Mouse (Mus musculus): ENCODE results near the gene Scrt2.

DNA sequence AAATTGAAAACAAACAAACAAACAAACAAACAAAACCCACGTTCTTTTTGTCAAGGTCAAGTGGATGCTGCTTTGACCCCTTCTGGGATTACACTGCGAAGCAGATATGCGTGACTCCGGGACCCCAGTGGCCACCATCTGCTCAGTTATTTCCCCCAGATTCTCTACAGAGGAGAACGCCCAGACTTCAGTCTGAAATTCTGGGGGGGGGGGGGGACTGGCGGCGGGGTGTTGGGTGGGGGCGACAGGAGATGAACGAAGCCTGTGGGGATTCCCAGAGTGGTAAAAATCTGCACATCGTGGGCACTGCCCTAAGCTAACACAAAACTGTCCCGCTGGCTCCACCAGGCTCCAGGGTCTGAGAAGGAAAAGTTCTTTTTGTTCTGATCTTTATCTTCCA, 61.2 kb downstream of the Scrt2 start:
- no peak for TF ChIP-seq POLR2A (IDR thresholded peaks at IDR 0.05; ENCODE audit: borderline replicate concordance, low read depth, low read length)
- no peak for TF ChIP-seq CTCF (IDR thresholded peaks at IDR 0.05; ENCODE audit: low read depth, low read length)

All from bone marrow macrophage, adult 2 months (primary cell).